Mouse (Mus musculus) lung, adult 2 months (tissue): ENCODE data around the gene Anxa9.
"Not testable (repeated sequence)": the region's sequence is repeated elsewhere in the genome, so short reads cannot be mapped to it uniquely, and the experiment has no call there.

ENCODE experiments used
- CTCF ChIP-seq: fragments of 200-500 bp; IDR thresholded peaks from 2 replicates; pipeline ENCODE4 v1.5.1; 2011; ENCODE audit warnings: mild to moderate bottlenecking, low read length, control low read depth; ENCODE audit not compliant: insufficient read depth
- POLR2A ChIP-seq: fragments of 200-500 bp; IDR thresholded peaks from 2 replicates; pipeline ENCODE4 v1.6.1; 2011; ENCODE audit warnings: low read depth, mild to moderate bottlenecking, control low read depth, low read length, borderline replicate concordance; ENCODE audit errors: extremely low read depth

GRCm38 (mm10) chr3:95343356-95344000, 36.5 kb upstream of the Anxa9 start:
- TF ChIP-seq POLR2A, CTCF: not testable (repeated sequence)
